Comparison of ENCODE assay signal across 8 mouse cellular contexts in genomic region chr19:45997785-45998693, GRCm38 (mm10). TPM values are rescaled to one million over a fixed set of nuclear protein-coding genes. Genes with fewer than 3 reads are reported as not detected.
DNase-seq lines count a peak whose midpoint lies in the region; ATAC-seq and TF ChIP-seq lines count a peak whose summit lies in the region.

Gene Armh3, minus strand, starts transcription at chr19:45998488.

- H3ac ChIP-seq in C2C12 (ENCODE audit: control insufficient read depth, insufficient read length, low read depth) (peak within 1 kb of the TSS; percentile 90), myocyte (ENCODE audit: control insufficient read depth, insufficient read length) (peak within 1 kb of the TSS; percentile 73)

- H3K27me3 ChIP-seq in C2C12 (ENCODE audit: control insufficient read depth, insufficient read depth, insufficient read length), result no peaks in the 10 kb centered on the region
- H3K27me3 ChIP-seq in erythroblast, embryonic 14.5 days (ENCODE audit: control insufficient read depth), result peaks cover 4% of the 10 kb centered on the region
- H3K27me3 ChIP-seq in heart, embryonic 11.5 days (ENCODE audit: control insufficient read depth, insufficient read depth, low read length), result no peaks in the 10 kb centered on the region
- no peaks in the 10 kb centered on the region for H3K27me3 ChIP-seq in kidney, embryonic 16.5 days (ENCODE audit: insufficient read depth, low read length)
- no peaks in the 10 kb centered on the region for H3K27me3 ChIP-seq in liver, adult 2 months (ENCODE audit: control insufficient read depth, insufficient read depth, low read length)
- H3K27me3 ChIP-seq in myocyte (ENCODE audit: control insufficient read depth, insufficient read depth, insufficient read length), result no peaks in the 10 kb centered on the region
- H3K27me3 ChIP-seq in splenic B cell, adult 2 months (ENCODE audit: control insufficient read depth, insufficient read depth, low read length, poor library complexity, severe bottlenecking), result no peaks in the 10 kb centered on the region

- no peak for TF ChIP-seq CTCF in C2C12 (IDR thresholded peaks at IDR 0.05; ENCODE audit: control insufficient read depth, insufficient read depth, insufficient read length)
- TF ChIP-seq CTCF in brain, embryonic 14.5 days (IDR thresholded peaks at IDR 0.05; ENCODE audit: borderline replicate concordance, extremely low read depth, insufficient read depth, insufficient read length), result no peak
- TF ChIP-seq CTCF in liver, adult 2 months (IDR thresholded peaks at IDR 0.05; ENCODE audit: low read depth, low read length), result no peak

- peak; percentile 99 for DNase-seq in brain, embryonic 14.5 days (ENCODE audit: low read depth)
- peak; percentile 96 for DNase-seq in liver, adult 2 months (ENCODE audit: extremely low read depth, low read depth, low spot score)
- peak; percentile 94 for DNase-seq in splenic B cell, adult 2 months (ENCODE audit: low read depth, low spot score)

- H3K27ac ChIP-seq in heart, embryonic 11.5 days (ENCODE audit: low read depth, low read length), result peak within 1 kb of the TSS; percentile 94
- H3K27ac ChIP-seq in kidney, embryonic 16.5 days (ENCODE audit: low read length), result peak within 1 kb of the TSS; percentile 97
- H3K27ac ChIP-seq in liver, adult 2 months (replicated peaks; ENCODE audit: insufficient read depth, low read depth, low read length), result peak within 1 kb of the TSS; percentile 88

- H3K79me2 ChIP-seq in C2C12 (ENCODE audit: control insufficient read depth, insufficient read depth) (peaks cover 15% of the 10 kb centered on the region), myocyte (ENCODE audit: control insufficient read depth, insufficient read depth) (peaks cover 6% of the 10 kb centered on the region)
- no peaks in the 10 kb centered on the region for H3K79me2 ChIP-seq in liver, adult 2 months (ENCODE audit: control insufficient read depth, insufficient read depth, low read length)

- H3K4me3 ChIP-seq in C2C12 (ENCODE audit: insufficient read depth, poor library complexity, severe bottlenecking) (peak within 1 kb of the TSS; percentile 65), myocyte (peak within 1 kb of the TSS; percentile 48)
- peak within 1 kb of the TSS; percentile 88 for H3K4me3 ChIP-seq in erythroblast, embryonic 14.5 days (replicated peaks)
- H3K4me3 ChIP-seq in heart, embryonic 11.5 days (ENCODE audit: low read depth, low read length), result peak within 1 kb of the TSS; percentile 86
- H3K4me3 ChIP-seq in kidney, embryonic 16.5 days (ENCODE audit: low read length), result peak within 1 kb of the TSS; percentile 77
- peak within 1 kb of the TSS; percentile 68 for H3K4me3 ChIP-seq in liver, adult 2 months (ENCODE audit: insufficient read depth, low read depth, low read length)

- H3K36me3 ChIP-seq in C2C12 (ENCODE audit: control insufficient read depth, insufficient read depth) (peaks cover 4% of the 10 kb centered on the region), myocyte (ENCODE audit: control insufficient read depth, insufficient read depth) (no peaks in the 10 kb centered on the region)
- no peaks in the 10 kb centered on the region; the same call in 1 of the 2 replicates for H3K36me3 ChIP-seq in erythroblast, embryonic 14.5 days (ENCODE audit: control insufficient read depth)
- no peaks in the 10 kb centered on the region; the same call in 1 of the 2 replicates for H3K36me3 ChIP-seq in heart, embryonic 11.5 days (ENCODE audit: control insufficient read depth, insufficient read depth, low read length)
- H3K36me3 ChIP-seq in kidney, embryonic 16.5 days (ENCODE audit: insufficient read depth, low read length), result peaks cover 16% of the 10 kb centered on the region
- H3K36me3 ChIP-seq in liver, adult 2 months (ENCODE audit: control insufficient read depth, insufficient read depth, low read length), result no peaks in the 10 kb centered on the region
- H3K36me3 ChIP-seq in splenic B cell, adult 2 months (ENCODE audit: control insufficient read depth, insufficient read depth, low read length, poor library complexity, severe bottlenecking), result no peaks in the 10 kb centered on the region

- H3K4me2 ChIP-seq in heart, embryonic 11.5 days, result peak within 1 kb of the TSS; percentile 79
- H3K4me2 ChIP-seq in kidney, embryonic 16.5 days (replicated peaks; ENCODE audit: low read depth, low read length), result peak within 1 kb of the TSS; percentile 59
- peak within 1 kb of the TSS; percentile 93 for H3K4me2 ChIP-seq in myocyte (ENCODE audit: low read depth)

- peaks cover 1% of the 10 kb centered on the region for H3K79me3 ChIP-seq in C2C12 (ENCODE audit: low read depth)

- WGBS in heart, embryonic 11.5 days (ENCODE audit: insufficient replicate concordance), result 1% methylated on average over 73 of the region's 76 CpGs
- WGBS in kidney, embryonic 16.5 days, result 2% methylated on average over 63 of the region's 76 CpGs
- under 1% methylated on average over 73 of the region's 76 CpGs for WGBS in liver, adult 2 months

- peak; percentile 90 for ATAC-seq in heart, embryonic 11.5 days (replicated peaks; ENCODE audit: insufficient number of reproducible peaks, low FRiP score, low TSS enrichment)
- ATAC-seq in kidney, embryonic 16.5 days (ENCODE audit: low FRiP score, low TSS enrichment), result peak; percentile 96

- no peaks in the 10 kb centered on the region for H3K9me3 ChIP-seq in erythroblast, embryonic 14.5 days (ENCODE audit: control insufficient read depth, low read length)
- H3K9me3 ChIP-seq in heart, embryonic 11.5 days (replicated peaks; ENCODE audit: control insufficient read depth, low read length), result peaks cover 2% of the 10 kb centered on the region; the same call in 1 of the 2 replicates
- peaks cover 7% of the 10 kb centered on the region; the same call in 1 of the 2 replicates for H3K9me3 ChIP-seq in kidney, embryonic 16.5 days (ENCODE audit: low read length)

- peak within 1 kb of the TSS; percentile 97 for H3K9ac ChIP-seq in heart, embryonic 11.5 days (ENCODE audit: low read depth, low read length)
- H3K9ac ChIP-seq in kidney, embryonic 16.5 days (replicated peaks; ENCODE audit: low read length), result peak within 1 kb of the TSS; percentile 89
- H3K9ac ChIP-seq in liver, adult 2 months (ENCODE audit: low read depth, low read length), result peak within 1 kb of the TSS; percentile 77

- peak; percentile 74; the same call in 1 of the 2 replicates for TF ChIP-seq POLR2A in brain, embryonic 14.5 days (IDR thresholded peaks at IDR 0.05; ENCODE audit: borderline replicate concordance, extremely low read depth, insufficient read depth, insufficient read length, poor library complexity, severe bottlenecking)
- TF ChIP-seq POLR2A in liver, adult 2 months (IDR thresholded peaks at IDR 0.05; ENCODE audit: extremely low read depth, insufficient read depth, low read length), result no peak
- TF ChIP-seq POLR2A in myocyte (IDR thresholded peaks at IDR 0.05; ENCODE audit: insufficient read length, low read depth), result peak; percentile 65

- peaks cover 27% of the 10 kb centered on the region for H3K4me1 ChIP-seq in erythroblast, embryonic 14.5 days (ENCODE audit: control insufficient read depth)
- no peaks in the 10 kb centered on the region for H3K4me1 ChIP-seq in heart, embryonic 11.5 days (ENCODE audit: control insufficient read depth, insufficient read depth, low read length)
- peaks cover 8% of the 10 kb centered on the region for H3K4me1 ChIP-seq in kidney, embryonic 16.5 days (ENCODE audit: insufficient read depth, low read length)
- H3K4me1 ChIP-seq in liver, adult 2 months (ENCODE audit: control insufficient read depth, insufficient read depth, low read length), result peaks cover 2% of the 10 kb centered on the region; the same call in 1 of the 2 replicates

TF ChIP-seq in C2C12, 6 proteins besides CTCF, POLR2A, EP300 and RAD21:
- no peak for TF ChIP-seq FOSL1 (IDR thresholded peaks at IDR 0.05; ENCODE audit: insufficient read depth, low read length, poor library complexity, severe bottlenecking)
- TF ChIP-seq MAX (IDR thresholded peaks at IDR 0.05), result peak; percentile 51

TF ChIP-seq in myocyte, 11 proteins besides CTCF, POLR2A, EP300 and RAD21:
- TF ChIP-seq TCF12 (IDR thresholded peaks at IDR 0.05; ENCODE audit: insufficient read depth, poor library complexity, severe bottlenecking) (no peak), POLR2AphosphoS2 (IDR thresholded peaks at IDR 0.05; ENCODE audit: insufficient read length, low read depth) (peak; percentile 9), MAX (IDR thresholded peaks at IDR 0.05; ENCODE audit: low read depth) (no peak), USF1 (IDR thresholded peaks at IDR 0.05; ENCODE audit: low read depth) (no peak)

RNA-seq across cellular contexts. Expression of gene Armh3, which starts in this region (rescaled TPM):
- polyA plus RNA-seq in C2C12 (2012; fragmentation: generic; extraction: Trizol), result 6.4 TPM
- 19.6 and 22.0 TPM in 2 replicates for polyA plus RNA-seq in brain, embryonic 14.5 days (2012; rRNA removed)
- polyA plus RNA-seq in erythroblast, embryonic 14.5 days (2012), result 0.07 TPM in 1 of 2 replicates, not detected in the other
- 9.6 and 11.9 TPM in 2 replicates for polyA plus RNA-seq in heart, embryonic 11.5 days (2014; fragmentation: Nextera tagmentation; extraction: Ambion mirVana)
- polyA plus RNA-seq in kidney, embryonic 16.5 days (2015; fragmentation: Nextera tagmentation; extraction: Ambion mirVana), result 20.9 and 21.9 TPM in 2 replicates
- total RNA-seq in liver, adult 2 months (2014; rRNA removed), result 3.8 and 4.2 TPM in 2 replicates
- polyA plus RNA-seq in liver, adult 2 months (2012; rRNA removed), result 4.9 and 5.2 TPM in 2 replicates
- 9.7 TPM for polyA plus RNA-seq in myocyte (2012; fragmentation: generic; extraction: Trizol)

Comparison
In these comparisons a context has a peak if more than half of its experiments do, and no peak if none do; other contexts are left out.
1. Peak in every context shown above with its lines: DNase-seq, ATAC-seq, H3K4me3 ChIP-seq and H3K27ac ChIP-seq.